Mouse (Mus musculus): ENCODE results near the gene Sorl1. TPM values are rescaled to one million over a fixed set of nuclear protein-coding genes. Genes with fewer than 3 reads are reported as not detected.

The Sorl1 gene
- polyA plus RNA-seq, 1 experiment from 2014 or later: 5.4 TPM

DNA sequence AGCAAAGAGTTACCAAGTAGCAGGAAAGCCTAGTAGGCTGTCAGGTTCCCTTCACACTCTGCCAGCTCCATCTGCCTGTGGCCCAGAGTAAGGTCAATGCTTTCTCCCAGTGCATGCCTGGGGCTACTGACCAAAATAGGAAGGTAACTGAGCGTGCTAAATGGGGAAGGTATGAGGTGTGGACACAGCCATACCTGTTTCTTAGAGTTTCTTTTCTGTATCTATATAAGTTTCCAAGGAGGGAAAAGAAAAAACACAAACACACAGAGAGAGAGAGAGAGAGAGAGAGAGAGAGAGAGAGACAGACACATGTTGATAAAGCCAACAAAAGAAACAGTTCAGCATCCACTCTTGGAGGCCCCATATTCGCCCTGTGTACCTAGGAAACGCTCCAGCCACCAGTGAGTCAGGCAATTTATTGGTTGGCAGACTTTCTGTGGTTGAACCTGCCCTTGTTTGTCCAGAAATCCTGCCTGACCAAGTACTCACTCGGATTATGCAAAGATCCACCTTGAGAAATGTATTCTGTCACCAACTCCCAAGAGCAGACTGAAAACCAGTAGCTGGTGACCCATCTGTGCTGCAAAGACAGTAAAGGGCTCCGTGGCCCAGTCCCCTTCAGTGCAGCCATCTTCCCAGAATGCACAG is 25.5 kb downstream of the Sorl1 start:
- H3K9ac ChIP-seq: no peak overlapping the region

DNA sequence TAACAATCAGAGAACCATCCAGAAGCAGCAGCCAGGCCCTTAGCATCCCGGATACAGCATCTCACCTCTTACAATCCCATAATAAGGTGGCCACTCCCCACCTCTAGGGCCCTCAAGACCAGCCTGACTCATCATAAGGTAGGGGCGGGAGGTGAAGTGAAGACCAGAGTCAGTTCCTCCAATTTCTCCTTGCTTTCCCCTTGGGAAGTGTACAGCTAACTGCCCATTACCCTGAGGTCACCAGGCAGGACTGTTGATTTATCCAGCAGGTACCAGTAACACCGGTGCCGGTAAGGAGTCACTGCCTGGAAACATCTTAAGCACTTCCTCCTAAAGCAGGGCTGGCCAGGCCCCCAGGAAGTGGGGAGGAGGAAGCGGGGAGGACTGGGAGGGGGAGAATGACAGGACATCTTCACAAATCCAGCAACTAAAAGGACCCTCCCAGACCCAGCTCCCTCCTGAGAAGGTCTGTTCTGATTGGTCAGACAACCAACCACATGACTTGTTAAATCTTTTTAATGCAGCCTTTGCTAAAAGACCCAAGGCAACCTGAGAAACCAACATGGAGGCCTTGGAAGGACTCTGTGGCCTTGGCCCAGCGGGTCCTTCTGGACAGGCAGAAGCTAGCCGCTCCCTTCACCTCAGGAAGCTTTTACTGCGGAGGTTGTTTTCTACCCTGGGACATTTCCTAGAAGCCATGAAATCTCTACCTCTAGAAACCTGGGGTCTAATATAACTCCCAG is 26.2 kb downstream of the Sorl1 start:
- Histone ChIP-seq H3K27ac (no peak overlapping the region), H3K9ac (no peak overlapping the region), H3K4me3 (no peak overlapping the region), H3K27me3 (no peaks in the 10 kb centered on the region), H3K36me3 (no peaks in the 10 kb centered on the region), H3K4me1 (0 out of 2 replicates have a peak, but pooled peaks cover 3% of the 10 kb centered on the region), H3K9me3 (no peaks in the 10 kb centered on the region), H3K4me2 (replicated peaks) (no peak overlapping the region)
- ATAC-seq (ENCODE audit: low FRiP score, low read depth): no peak
- 86% methylated on average over 8 of the region's 8 CpGs for WGBS

More for the DNA sequence above, 25.5 kb downstream of the Sorl1 start:
- WGBS: 84% methylated on average over 5 of the region's 5 CpGs
- H3K27ac ChIP-seq: no peak overlapping the region
- ATAC-seq (ENCODE audit: low FRiP score, low read depth): no peak
- no peak overlapping the region for H3K4me3 ChIP-seq
- no peaks in the 10 kb centered on the region for H3K9me3 ChIP-seq
- H3K4me2 ChIP-seq (replicated peaks): no peak overlapping the region
- no peaks in the 10 kb centered on the region for H3K27me3 ChIP-seq
- H3K36me3 ChIP-seq: no peaks in the 10 kb centered on the region
- 0 out of 2 replicates have a peak, but pooled peaks cover 3% of the 10 kb centered on the region for H3K4me1 ChIP-seq

DNA sequence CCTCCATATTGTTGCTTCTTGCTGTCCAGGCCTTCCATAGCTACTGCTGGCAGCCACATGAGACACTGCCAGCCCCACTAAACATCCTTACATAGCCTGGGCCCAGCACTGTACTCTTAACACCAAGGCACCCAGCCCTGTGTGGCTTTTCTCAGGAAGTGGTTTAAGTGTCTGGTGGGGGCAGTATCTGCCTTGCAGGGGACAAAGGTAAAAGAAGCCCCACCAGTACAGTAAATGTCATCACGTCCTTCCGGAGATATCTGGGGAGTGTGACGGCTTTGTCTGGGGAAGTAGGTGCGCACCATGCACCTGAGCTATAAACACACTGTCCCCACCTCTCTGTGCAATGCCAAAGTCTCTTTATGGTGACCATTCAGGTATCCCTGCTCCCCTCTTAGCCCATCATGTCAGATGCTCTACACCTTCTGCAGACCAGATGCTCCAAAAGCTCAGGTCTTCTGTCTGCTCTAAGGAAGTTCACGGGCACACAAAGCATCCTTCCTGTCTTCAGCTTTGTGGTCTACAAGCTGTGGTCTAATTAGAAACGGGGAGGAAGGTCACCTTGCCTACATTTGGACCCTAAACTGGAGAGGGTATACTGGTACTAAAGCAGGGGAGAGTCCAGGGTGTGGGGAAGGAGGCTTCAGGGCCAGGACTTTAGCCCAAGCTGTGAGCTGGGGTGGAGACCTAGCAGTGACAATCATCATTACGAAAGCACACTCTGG is 26.9 kb downstream of the Sorl1 start:
- H3K36me3 ChIP-seq: no peaks in the 10 kb centered on the region
- 86% methylated on average over 7 of the region's 7 CpGs for WGBS
- H3K27me3 ChIP-seq: no peaks in the 10 kb centered on the region
- no peaks in the 10 kb centered on the region for H3K9me3 ChIP-seq
- H3K4me3 ChIP-seq: no peak overlapping the region
- H3K4me1 ChIP-seq: 0 out of 2 replicates have a peak, but pooled peaks cover 3% of the 10 kb centered on the region
- H3K27ac ChIP-seq: no peak overlapping the region
- H3K4me2 ChIP-seq (replicated peaks): no peak overlapping the region
- no peak overlapping the region for H3K9ac ChIP-seq
- no peak for ATAC-seq (ENCODE audit: low FRiP score, low read depth)

DNA sequence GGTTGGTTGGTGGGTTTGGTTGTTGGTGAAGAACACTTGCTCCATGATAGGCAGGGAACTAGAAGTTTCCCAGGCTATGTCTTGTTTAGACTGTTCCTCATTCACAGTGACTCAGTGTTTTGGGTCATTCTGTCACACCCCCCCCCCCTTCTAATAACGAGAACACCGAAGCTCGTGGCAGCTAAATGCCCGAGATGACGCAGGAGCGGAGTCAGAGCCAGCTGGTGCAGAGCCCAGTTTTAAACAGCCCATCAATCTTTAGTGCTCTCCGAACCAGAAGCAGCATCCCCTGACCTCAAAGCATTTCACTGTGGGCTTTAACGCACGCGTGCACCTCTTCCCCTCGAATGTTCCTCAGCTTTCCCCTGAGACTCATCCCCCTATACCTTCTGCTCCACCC is 29.3 kb downstream of the Sorl1 start:
- ATAC-seq (ENCODE audit: low FRiP score, low read depth): no peak
- WGBS: 40% methylated on average over 11 of the region's 11 CpGs
- Histone ChIP-seq H3K4me2 (replicated peaks) (no peak overlapping the region), H3K4me3 (no peak overlapping the region), H3K9me3 (no peaks in the 10 kb centered on the region), H3K36me3 (0 out of 2 replicates have a peak, but pooled peaks cover 3% of the 10 kb centered on the region), H3K4me1 (0 out of 2 replicates have a peak, but pooled peaks cover 3% of the 10 kb centered on the region), H3K27me3 (no peaks in the 10 kb centered on the region), H3K27ac (no peak overlapping the region), H3K9ac (no peak overlapping the region)

DNA sequence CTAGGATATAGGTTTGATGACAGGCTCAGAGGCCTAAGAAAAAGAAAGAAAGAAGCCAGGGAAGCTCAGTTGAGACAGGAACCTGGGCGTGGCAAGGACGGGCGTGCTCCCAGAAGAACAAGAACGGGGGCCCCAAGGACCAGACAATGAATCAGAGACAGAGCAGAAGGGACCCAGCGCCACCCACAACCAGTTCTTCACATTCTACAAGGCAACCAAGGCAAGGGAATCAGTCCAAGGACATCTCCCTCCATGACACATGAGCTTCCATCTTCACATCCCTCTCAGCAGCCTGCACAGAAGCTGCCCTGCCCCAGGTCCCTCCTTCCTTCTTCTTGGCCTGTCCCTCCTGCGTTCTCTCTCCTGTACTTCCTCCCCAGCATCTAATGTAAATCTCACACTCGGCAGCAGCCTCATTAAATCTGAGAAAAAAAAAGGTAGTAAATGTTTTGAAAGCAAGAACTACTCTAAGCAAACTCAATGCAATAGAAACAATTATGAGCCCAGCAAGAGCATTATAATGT is 30.0 kb downstream of the Sorl1 start:
- Histone ChIP-seq H3K9ac (no peak overlapping the region), H3K4me2 (replicated peaks) (no peak overlapping the region), H3K36me3 (0 out of 2 replicates have a peak, but pooled peaks cover 5% of the 10 kb centered on the region), H3K4me3 (no peak overlapping the region), H3K27me3 (no peaks in the 10 kb centered on the region), H3K4me1 (0 out of 2 replicates have a peak, but pooled peaks cover 3% of the 10 kb centered on the region), H3K9me3 (no peaks in the 10 kb centered on the region), H3K27ac (no peak overlapping the region)
- 82% methylated on average over 7 of the region's 7 CpGs for WGBS
- ATAC-seq (ENCODE audit: low FRiP score, low read depth): no peak

DNA sequence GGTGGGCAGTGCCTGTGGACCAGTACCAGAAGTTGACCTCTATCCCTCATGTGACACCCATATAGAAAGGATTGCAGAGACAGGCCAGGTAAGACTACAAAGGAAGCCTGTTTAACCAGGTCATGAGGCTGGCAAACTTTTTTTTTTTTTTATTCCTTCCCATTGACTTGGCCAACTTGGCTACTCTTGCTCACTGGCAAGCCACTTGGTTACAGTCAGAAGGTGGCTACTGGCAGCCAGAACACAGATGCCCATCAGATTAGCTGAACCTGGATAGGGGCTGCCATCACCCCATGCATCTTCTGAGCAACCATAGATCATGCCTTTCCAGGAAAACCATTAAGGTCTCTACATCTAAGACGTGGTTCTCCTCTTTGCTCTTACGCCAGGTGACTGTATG is 31.3 kb downstream of the Sorl1 start:
- no peak overlapping the region for H3K27ac ChIP-seq
- H3K4me2 ChIP-seq (replicated peaks): no peak overlapping the region
- 0 out of 2 replicates have a peak, but pooled peaks cover 5% of the 10 kb centered on the region for H3K36me3 ChIP-seq
- H3K4me1 ChIP-seq: 0 out of 2 replicates have a peak, but pooled peaks cover 7% of the 10 kb centered on the region
- no peak overlapping the region for H3K4me3 ChIP-seq
- no peaks in the 10 kb centered on the region for H3K9me3 ChIP-seq
- H3K9ac ChIP-seq: no peak overlapping the region
- H3K27me3 ChIP-seq: no peaks in the 10 kb centered on the region
- 83% methylated on average over 2 of the region's 2 CpGs for WGBS
- no peak for ATAC-seq (ENCODE audit: low FRiP score, low read depth)

DNA sequence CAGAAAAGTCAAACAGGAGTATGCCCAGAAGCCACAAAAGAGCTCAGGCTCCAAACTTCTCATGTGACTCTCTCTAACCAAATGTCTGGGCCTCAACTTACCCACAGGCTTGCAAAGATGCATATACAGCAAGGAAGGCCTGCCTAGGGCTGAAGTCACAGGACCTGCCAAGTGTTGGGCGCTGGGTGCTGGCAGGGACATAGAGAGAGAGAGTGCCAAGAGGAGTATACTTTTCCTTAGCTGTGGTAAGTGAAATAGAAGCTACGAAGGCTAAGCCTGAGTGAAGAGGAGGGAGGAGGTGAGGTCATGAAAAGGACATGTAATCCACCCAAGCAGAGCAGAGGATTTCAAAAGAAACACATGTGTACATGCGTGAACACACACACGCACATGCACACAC is 32.5 kb downstream of the Sorl1 start:
- Histone ChIP-seq H3K4me2 (replicated peaks) (no peak overlapping the region), H3K9ac (no peak overlapping the region), H3K27me3 (no peaks in the 10 kb centered on the region), H3K4me1 (0 out of 2 replicates have a peak, but pooled peaks cover 8% of the 10 kb centered on the region), H3K36me3 (0 out of 2 replicates have a peak, but pooled peaks cover 5% of the 10 kb centered on the region), H3K9me3 (no peaks in the 10 kb centered on the region), H3K4me3 (no peak overlapping the region), H3K27ac (no peak overlapping the region)
- WGBS: 91% methylated on average over 4 of the region's 4 CpGs
- ATAC-seq (ENCODE audit: low FRiP score, low read depth): no peak

DNA sequence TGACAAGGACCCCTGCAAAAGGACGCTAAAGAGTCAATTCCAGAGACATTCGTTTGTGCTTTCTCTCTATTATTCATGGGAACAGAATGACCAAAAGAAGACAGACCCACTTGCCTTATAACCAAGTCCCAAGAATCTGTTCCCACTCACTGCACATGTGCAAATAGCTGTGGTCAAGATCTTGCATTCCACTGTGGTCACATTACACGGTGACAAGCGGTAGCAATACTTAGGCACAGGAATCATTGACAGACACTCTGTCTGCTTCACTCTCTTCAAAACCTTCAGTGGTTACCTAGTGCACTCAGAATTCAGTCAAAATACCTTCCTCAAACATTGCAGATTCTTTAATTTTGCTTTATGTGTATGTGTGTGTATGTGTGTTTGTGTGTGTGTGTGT is 36.2 kb downstream of the Sorl1 start:
- H3K36me3 ChIP-seq: 0 out of 2 replicates have a peak, but pooled peaks cover 5% of the 10 kb centered on the region
- no peaks in the 10 kb centered on the region for H3K9me3 ChIP-seq
- no peak overlapping the region for H3K4me3 ChIP-seq
- no peak overlapping the region for H3K4me2 ChIP-seq (replicated peaks)
- no peaks in the 10 kb centered on the region for H3K27me3 ChIP-seq
- no peak overlapping the region for H3K9ac ChIP-seq
- H3K4me1 ChIP-seq: 0 out of 2 replicates have a peak, but pooled peaks cover 5% of the 10 kb centered on the region
- 67% methylated on average over 4 of the region's 4 CpGs for WGBS
- H3K27ac ChIP-seq: no peak overlapping the region
- ATAC-seq (ENCODE audit: low FRiP score, low read depth): no peak

DNA sequence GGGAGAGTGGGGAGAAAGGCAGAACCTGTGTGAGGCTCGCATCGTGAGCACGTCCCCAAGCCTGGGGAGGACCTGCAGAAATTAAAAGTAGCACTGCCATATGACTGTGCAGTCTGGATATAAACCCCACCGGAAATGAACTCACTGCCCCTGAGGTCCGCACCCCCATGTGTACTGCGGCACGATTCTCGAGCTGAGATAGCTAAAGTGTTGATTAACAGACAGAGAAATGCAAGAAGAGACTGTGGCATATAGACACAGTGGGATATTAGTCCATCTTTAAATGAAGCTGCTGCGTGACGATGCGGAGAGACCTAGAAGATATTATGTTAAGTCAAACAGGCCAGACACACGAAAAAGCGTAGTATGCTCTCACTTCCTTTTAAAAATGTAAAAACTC is 38.1 kb downstream of the Sorl1 start:
- Histone ChIP-seq H3K4me2 (replicated peaks) (no peak overlapping the region), H3K9me3 (no peaks in the 10 kb centered on the region), H3K4me3 (no peak overlapping the region), H3K9ac (no peak overlapping the region), H3K27me3 (no peaks in the 10 kb centered on the region), H3K27ac (no peak overlapping the region), H3K4me1 (0 out of 2 replicates have a peak, but pooled peaks cover 5% of the 10 kb centered on the region), H3K36me3 (0 out of 2 replicates have a peak, but pooled peaks cover 5% of the 10 kb centered on the region)
- 93% methylated on average over 13 of the region's 13 CpGs for WGBS
- ATAC-seq (ENCODE audit: low FRiP score, low read depth): no peak

DNA sequence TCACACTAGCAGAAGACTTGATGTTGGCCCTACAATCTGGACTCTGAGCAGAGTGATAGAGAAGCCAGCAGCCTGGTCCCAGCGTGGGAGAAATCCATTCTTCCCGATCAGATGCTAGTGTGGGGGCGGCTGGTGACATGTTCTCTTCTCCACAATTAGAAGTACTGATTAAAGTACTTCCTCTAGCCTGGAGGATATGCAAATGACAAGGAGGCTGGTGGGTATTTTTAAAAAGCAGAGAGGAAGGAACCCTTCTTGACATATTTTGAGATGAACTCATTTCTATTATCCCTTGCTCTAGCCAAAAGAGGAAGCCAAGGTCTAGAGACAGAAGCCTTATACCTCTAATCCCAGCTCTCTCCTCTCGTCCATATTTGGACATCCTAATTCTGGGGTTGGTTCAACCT is 40.4 kb downstream of the Sorl1 start:
- H3K9me3 ChIP-seq: no peaks in the 10 kb centered on the region
- no peak overlapping the region for H3K27ac ChIP-seq
- no peak overlapping the region for H3K9ac ChIP-seq
- no peak overlapping the region for H3K4me3 ChIP-seq
- H3K27me3 ChIP-seq: no peaks in the 10 kb centered on the region
- H3K4me2 ChIP-seq (replicated peaks): no peak overlapping the region
- H3K36me3 ChIP-seq: peaks cover 3% of the 10 kb centered on the region; the same call in 1 of the 2 replicates
- no peak for ATAC-seq (ENCODE audit: low FRiP score, low read depth)
- H3K4me1 ChIP-seq: 0 out of 2 replicates have a peak, but pooled peaks cover 5% of the 10 kb centered on the region
- 85% methylated on average over 4 of the region's 4 CpGs for WGBS

DNA sequence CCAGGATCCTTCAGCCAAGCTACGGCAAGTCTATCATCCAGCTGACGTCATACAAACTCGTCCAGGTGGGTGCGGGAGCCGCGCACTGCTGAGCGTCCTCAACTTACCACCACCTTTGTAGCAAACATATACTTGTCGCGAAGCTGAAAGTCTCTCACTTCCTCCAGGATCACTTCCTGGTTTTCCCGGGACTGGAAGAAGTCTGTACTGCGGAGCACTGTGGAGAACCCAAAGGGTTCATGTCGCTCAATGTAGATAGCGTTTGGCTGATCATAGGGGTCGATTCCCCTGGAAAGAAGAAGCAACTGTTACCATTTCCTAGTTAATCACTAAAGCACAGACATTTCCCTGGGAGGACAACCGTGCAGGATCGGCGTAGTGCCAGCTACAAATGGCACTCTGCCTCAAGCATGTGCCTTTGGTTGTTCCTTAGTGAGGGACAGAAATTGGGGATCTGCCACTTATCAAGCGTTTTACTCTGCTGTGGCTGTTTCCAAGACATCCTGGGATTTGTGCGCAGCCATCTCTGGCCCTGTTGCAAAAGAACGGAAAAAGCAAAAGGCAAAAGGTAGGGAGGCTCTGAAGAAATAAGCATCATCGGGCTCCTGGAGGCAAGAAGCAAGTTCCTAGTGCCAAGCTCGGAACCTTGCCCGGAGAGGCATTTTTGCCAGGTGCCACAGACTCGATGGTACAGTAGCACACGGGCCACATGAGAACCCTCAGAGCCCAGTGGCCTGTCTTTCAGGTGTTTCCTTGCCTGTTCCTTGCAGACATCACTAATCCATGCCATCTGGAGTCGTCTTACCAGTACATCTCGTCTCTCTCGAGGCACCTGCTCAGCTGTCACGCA is 42.2 kb downstream of the Sorl1 start:
- H3K36me3 ChIP-seq: peaks cover 7% of the 10 kb centered on the region
- no peak overlapping the region for H3K9ac ChIP-seq
- H3K9me3 ChIP-seq: no peaks in the 10 kb centered on the region
- no peaks in the 10 kb centered on the region for H3K27me3 ChIP-seq
- no peak overlapping the region for H3K4me3 ChIP-seq
- H3K4me1 ChIP-seq: peaks cover 9% of the 10 kb centered on the region
- 89% methylated on average over 29 of the region's 29 CpGs for WGBS
- H3K4me2 ChIP-seq (replicated peaks): no peak overlapping the region
- no peak overlapping the region for H3K27ac ChIP-seq
- ATAC-seq (ENCODE audit: low FRiP score, low read depth): no peak
